Mouse (Mus musculus) midbrain, embryonic 14.5 days (tissue): ENCODE results near the gene Rin2. TPM values are rescaled to one million over a fixed set of nuclear protein-coding genes. Genes with fewer than 3 reads are reported as not detected.

Experiments
- ATAC-seq: fragments of 200-750 bp; cut with Nextera tagmentation; 2 replicates; pipeline ENCODE4 v1.8.0; 2017; ENCODE audit warnings: moderate number of reproducible peaks, moderate library complexity; ENCODE audit not compliant: low FRiP score, low TSS enrichment
- DNase-seq: peaks from one replicate; pipeline ENCODE4 v3.0.0-alpha.2; 2015
- H3K27ac ChIP-seq: fragments of 300-500 bp; sonication (generic); replicated peaks from 2 replicates; pipeline ENCODE4 v1.5.1; 2014; ENCODE audit warnings: mild to moderate bottlenecking, low read depth, low read length, moderate library complexity
- H3K27me3 ChIP-seq: fragments of 300-500 bp; sonication (generic); 2 replicates; pipeline ENCODE4 v1.6.1; 2014; ENCODE audit warnings: low read length, control low read depth, mixed read lengths; ENCODE audit not compliant: control insufficient read depth, insufficient read depth
- H3K36me3 ChIP-seq: fragments of 300-500 bp; sonication (generic); 2 replicates; pipeline ENCODE4 v1.6.1; 2014; ENCODE audit warnings: low read length, control low read depth; ENCODE audit not compliant: control insufficient read depth, insufficient read depth
- H3K4me1 ChIP-seq: fragments of 300-500 bp; sonication (generic); 2 replicates; pipeline ENCODE4 v1.6.1; 2014; ENCODE audit warnings: mild to moderate bottlenecking, antibody characterized with exemption, low read length, control low read depth; ENCODE audit not compliant: control insufficient read depth, insufficient read depth
- H3K4me2 ChIP-seq: fragments of 300-500 bp; sonication (generic); 2 replicates; pipeline ENCODE4 v1.6.1; 2014; ENCODE audit warnings: mild to moderate bottlenecking, low read length, moderate library complexity
- H3K4me3 ChIP-seq: fragments of 300-500 bp; sonication (generic); replicated peaks from 2 replicates; pipeline ENCODE4 v1.5.1; 2014; ENCODE audit warnings: low read depth, low read length
- H3K9ac ChIP-seq: fragments of 300-500 bp; sonication (generic); replicated peaks from 2 replicates; pipeline ENCODE4 v1.6.1; 2014; ENCODE audit warnings: mild to moderate bottlenecking, low read length, moderate library complexity
- H3K9me3 ChIP-seq: fragments of 300-500 bp; sonication (generic); 2 replicates; pipeline ENCODE4 v1.6.1; 2016; ENCODE audit warnings: low read length, control low read depth, mixed read lengths; ENCODE audit not compliant: control insufficient read depth
- WGBS: fragments of 180-500 bp; shearing (Covaris S2); extraction: QIAGEN DNeasy Blood & Tissue Kit; methylation state at CpG from one replicate; pipeline ENCODE4 v1.1.7; 2014; 5-methylcytosine and 5-hydroxymethylcytosine counted together
- polyA plus RNA-seq: library from polyadenylated mRNA; unstranded; fragments of >200 nt; fragmentation: Nextera tagmentation; extraction: Ambion mirVana; gene quantifications from 2 replicates; pipeline ENCODE4 v1.2.1, GENCODE M21; 2014

Rin2 gene
- polyA plus RNA-seq, 1 experiment from 2014 or later = 14.6 TPM

GRCm38 (mm10) chr2:145676936-145677335 lies 1.9 kb downstream of the Rin2 start:
- ATAC-seq = no peak
- H3K9ac ChIP-seq = no peak overlapping the region
- H3K27me3 ChIP-seq = no peaks in the 10 kb centered on the region
- DNase-seq = no peak
- H3K4me3 ChIP-seq = no peak overlapping the region
- no peak overlapping the region for H3K4me2 ChIP-seq
- H3K27ac ChIP-seq = no peak overlapping the region
- 86% methylated on average over 2 of the region's 2 CpGs for WGBS
- H3K9me3 ChIP-seq = no peaks in the 10 kb centered on the region
- no peaks in the 10 kb centered on the region for H3K36me3 ChIP-seq
- no peaks in the 10 kb centered on the region for H3K4me1 ChIP-seq

GRCm38 (mm10) chr2:145680141-145680540 lies 5.1 kb downstream of the Rin2 start:
- H3K9ac ChIP-seq = no peak overlapping the region
- H3K4me2 ChIP-seq = no peak overlapping the region
- H3K4me1 ChIP-seq = no peaks in the 10 kb centered on the region
- no peaks in the 10 kb centered on the region for H3K9me3 ChIP-seq
- DNase-seq = no peak
- H3K27me3 ChIP-seq = no peaks in the 10 kb centered on the region
- no peak for ATAC-seq
- H3K36me3 ChIP-seq = no peaks in the 10 kb centered on the region
- 87% methylated on average over 2 of the region's 2 CpGs for WGBS
- H3K27ac ChIP-seq = no peak overlapping the region
- H3K4me3 ChIP-seq = no peak overlapping the region

- no peaks in the 10 kb centered on the region for H3K4me1 ChIP-seq
- H3K4me2 ChIP-seq = no peak overlapping the region
- H3K27me3 ChIP-seq = no peaks in the 10 kb centered on the region
- DNase-seq = no peak
- no peaks in the 10 kb centered on the region for H3K36me3 ChIP-seq
- WGBS = 85% methylated on average over 9 of the region's 9 CpGs
- H3K27ac ChIP-seq = no peak overlapping the region
- no peak overlapping the region for H3K9ac ChIP-seq
- H3K4me3 ChIP-seq = no peak overlapping the region
- no peaks in the 10 kb centered on the region for H3K9me3 ChIP-seq
- no peak for ATAC-seq
Measured at GRCm38 (mm10) chr2:145680762-145681161, 5.7 kb downstream of the Rin2 start.

GRCm38 (mm10) chr2:145681626-145682025 lies 6.6 kb downstream of the Rin2 start:
- no peak overlapping the region for H3K4me3 ChIP-seq
- no peak overlapping the region for H3K4me2 ChIP-seq
- no peaks in the 10 kb centered on the region for H3K36me3 ChIP-seq
- no peak overlapping the region for H3K9ac ChIP-seq
- H3K27ac ChIP-seq = no peak overlapping the region
- H3K4me1 ChIP-seq = no peaks in the 10 kb centered on the region
- H3K9me3 ChIP-seq = no peaks in the 10 kb centered on the region
- WGBS = 87% methylated on average over 4 of the region's 4 CpGs
- ATAC-seq (no peak), DNase-seq (no peak)
- no peaks in the 10 kb centered on the region for H3K27me3 ChIP-seq

GRCm38 (mm10) chr2:145682924-145683323 lies 7.9 kb downstream of the Rin2 start:
- Histone ChIP-seq H3K9me3 (no peaks in the 10 kb centered on the region), H3K36me3 (no peaks in the 10 kb centered on the region), H3K27me3 (no peaks in the 10 kb centered on the region), H3K4me2 (no peak overlapping the region), H3K4me1 (no peaks in the 10 kb centered on the region), H3K9ac (no peak overlapping the region), H3K4me3 (no peak overlapping the region), H3K27ac (no peak overlapping the region)
- no peak for DNase-seq
- 82% methylated on average over 3 of the region's 3 CpGs for WGBS
- no peak for ATAC-seq

GRCm38 (mm10) chr2:145683536-145683935 lies 8.5 kb downstream of the Rin2 start:
- no peak overlapping the region for H3K4me3 ChIP-seq
- 77% methylated on average over 3 of the region's 3 CpGs for WGBS
- no peak overlapping the region for H3K4me2 ChIP-seq

GRCm38 (mm10) chr2:145684151-145684550 lies 9.1 kb downstream of the Rin2 start:
- Histone ChIP-seq H3K36me3 (no peaks in the 10 kb centered on the region), H3K9me3 (no peaks in the 10 kb centered on the region), H3K4me3 (no peak overlapping the region), H3K4me2 (no peak overlapping the region), H3K4me1 (no peaks in the 10 kb centered on the region), H3K27me3 (no peaks in the 10 kb centered on the region), H3K27ac (no peak overlapping the region), H3K9ac (no peak overlapping the region)
- DNase-seq (no peak), ATAC-seq (no peak)
- WGBS = 91% methylated on average over 1 of the region's 1 CpGs

More at GRCm38 (mm10) chr2:145683536-145683935, 8.5 kb downstream of the Rin2 start:
- no peaks in the 10 kb centered on the region for H3K27me3 ChIP-seq
- H3K9ac ChIP-seq = no peak overlapping the region
- DNase-seq (peak; percentile 41), ATAC-seq (no peak)
- H3K4me1 ChIP-seq = no peaks in the 10 kb centered on the region
- no peak overlapping the region for H3K27ac ChIP-seq
- no peaks in the 10 kb centered on the region for H3K9me3 ChIP-seq
- no peaks in the 10 kb centered on the region for H3K36me3 ChIP-seq

GRCm38 (mm10) chr2:145684891-145685290 lies 9.9 kb downstream of the Rin2 start:
- Histone ChIP-seq H3K9ac (no peak overlapping the region), H3K4me1 (no peaks in the 10 kb centered on the region), H3K36me3 (no peaks in the 10 kb centered on the region), H3K4me3 (no peak overlapping the region), H3K9me3 (no peaks in the 10 kb centered on the region), H3K27ac (no peak overlapping the region), H3K4me2 (no peak overlapping the region), H3K27me3 (no peaks in the 10 kb centered on the region)
- no peak for DNase-seq
- no peak for ATAC-seq
- 89% methylated on average over 8 of the region's 8 CpGs for WGBS

GRCm38 (mm10) chr2:145686017-145686416 lies 11.0 kb downstream of the Rin2 start:
- Histone ChIP-seq H3K4me3 (no peak overlapping the region), H3K27me3 (no peaks in the 10 kb centered on the region), H3K4me2 (no peak overlapping the region), H3K9ac (no peak overlapping the region), H3K36me3 (no peaks in the 10 kb centered on the region), H3K9me3 (no peaks in the 10 kb centered on the region), H3K27ac (no peak overlapping the region), H3K4me1 (no peaks in the 10 kb centered on the region)
- 91% methylated on average over 4 of the region's 4 CpGs for WGBS
- DNase-seq (no peak), ATAC-seq (no peak)
